Mouse (Mus musculus) stomach, postnatal 0 days (tissue): Measurements from ENCODE around the gene Crcp. TPM values are rescaled to one million over a fixed set of nuclear protein-coding genes. Genes with fewer than 3 reads are reported as not detected.

Source experiments
- ATAC-seq: fragments of 200-750 bp; cut with Nextera tagmentation; 2 replicates; pipeline ENCODE4 v1.8.0; 2017; ENCODE audit not compliant: low FRiP score, low TSS enrichment
- DNase-seq: peaks from one replicate; pipeline ENCODE4 v3.0.0-alpha.2; 2016; ENCODE audit warnings: low spot score
- H3K27ac ChIP-seq: fragments of 300-500 bp; sonication (generic); replicated peaks from 2 replicates; pipeline ENCODE4 v1.5.1; 2014; ENCODE audit warnings: mild to moderate bottlenecking, control low read depth
- H3K27me3 ChIP-seq: fragments of 300-500 bp; sonication (generic); 2 replicates; pipeline ENCODE4 v1.6.1; 2014; ENCODE audit warnings: low read length; ENCODE audit not compliant: control insufficient read depth, insufficient read depth
- H3K36me3 ChIP-seq: fragments of 300-500 bp; sonication (generic); 2 replicates; pipeline ENCODE4 v1.6.1; 2014; ENCODE audit warnings: low read length, mixed read lengths; ENCODE audit not compliant: control insufficient read depth, insufficient read depth
- H3K4me1 ChIP-seq: fragments of 300-500 bp; sonication (generic); replicated peaks from 2 replicates; pipeline ENCODE4 v1.6.1; 2014; ENCODE audit warnings: antibody characterized with exemption; ENCODE audit not compliant: control insufficient read depth, insufficient read depth
- H3K4me2 ChIP-seq: fragments of 300-500 bp; sonication (generic); replicated peaks from 2 replicates; pipeline ENCODE4 v1.6.1; 2014; ENCODE audit warnings: low read depth, mild to moderate bottlenecking, control low read depth, moderate library complexity
- H3K4me3 ChIP-seq: fragments of 300-500 bp; sonication (generic); 2 replicates; pipeline ENCODE4 v1.5.1; 2014; ENCODE audit warnings: low read depth, low read length, control low read depth
- H3K9ac ChIP-seq: fragments of 300-500 bp; sonication (generic); 2 replicates; pipeline ENCODE4 v1.6.1; 2014; ENCODE audit warnings: mild to moderate bottlenecking, low read length, control low read depth, mixed read lengths
- H3K9me3 ChIP-seq: fragments of 300-500 bp; sonication (generic); 2 replicates; pipeline ENCODE4 v1.6.1; 2016; ENCODE audit warnings: low read length; ENCODE audit not compliant: control insufficient read depth
- CTCF ChIP-seq: IDR thresholded peaks from 2 replicates; pipeline ENCODE4 v1.5.1; 2016; ENCODE audit warnings: antibody characterized with exemption, low read depth, mild to moderate bottlenecking, moderate library complexity
- EP300 ChIP-seq: optimal IDR thresholded peaks from 2 replicates; pipeline ENCODE3; 2016; ENCODE audit warnings: antibody characterized with exemption
- WGBS: fragments of 180-500 bp; shearing (Covaris S2); extraction: QIAGEN DNeasy Blood & Tissue Kit; methylation state at CpG from one replicate; pipeline ENCODE4 v1.1.7; 2014; 5-methylcytosine and 5-hydroxymethylcytosine counted together
- polyA plus RNA-seq: library from polyadenylated mRNA; unstranded; fragments of >200 nt; fragmentation: Nextera tagmentation; extraction: Ambion mirVana; gene quantifications from 2 replicates; pipeline ENCODE4 v1.2.1, GENCODE M21; 2015

The Crcp gene
- polyA plus RNA-seq, 1 experiment from 2014 or later: 26.0 TPM

DNA sequence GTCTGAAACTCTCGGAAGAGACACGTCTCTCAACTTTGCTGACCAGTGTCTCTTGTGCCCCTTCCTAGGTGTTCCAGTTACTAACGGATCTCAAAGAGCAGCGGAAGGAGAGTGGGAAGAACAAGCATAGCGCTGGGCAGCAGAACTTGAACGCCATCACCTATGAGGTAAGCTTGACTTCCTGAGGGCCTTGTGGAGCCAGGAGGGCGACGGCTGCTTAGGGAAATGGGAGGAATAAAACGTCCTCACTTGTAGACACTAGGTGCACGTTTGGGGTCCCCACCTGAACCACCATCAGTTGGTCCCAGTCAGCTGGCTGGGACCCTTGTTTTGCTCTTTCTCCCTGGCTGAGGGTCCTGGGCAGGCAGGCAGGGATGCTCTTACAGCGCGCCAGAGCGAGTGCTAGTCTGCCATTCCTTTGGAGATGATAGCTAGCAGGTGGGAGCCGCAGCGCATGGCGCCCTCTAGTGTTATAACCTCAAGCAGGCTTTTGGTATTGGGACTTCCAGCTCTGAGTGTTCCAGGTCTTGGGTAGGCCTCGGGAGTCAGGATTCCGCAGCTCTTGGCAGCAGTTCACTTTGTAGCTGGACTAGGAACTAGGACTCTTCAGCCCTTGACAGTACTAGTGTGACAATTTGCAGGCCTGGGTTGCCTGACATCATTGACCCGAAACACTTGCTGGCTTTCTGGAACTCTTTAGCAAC lies 8.8 kb downstream of the Crcp start:
- Histone ChIP-seq H3K9ac (no peak overlapping the region), H3K27ac (no peak overlapping the region), H3K9me3 (no peaks in the 10 kb centered on the region), H3K27me3 (no peaks in the 10 kb centered on the region), H3K4me3 (no peak overlapping the region), H3K4me1 (no peaks in the 10 kb centered on the region), H3K4me2 (no peak overlapping the region), H3K36me3 (peaks cover 13% of the 10 kb centered on the region; the same call in 1 of the 2 replicates)
- peak; percentile 86 for TF ChIP-seq CTCF
- no peak for TF ChIP-seq EP300
- 59% methylated on average over 19 of the region's 19 CpGs for WGBS
- DNase-seq: peak; percentile 71
- ATAC-seq: peak; percentile 85

DNA sequence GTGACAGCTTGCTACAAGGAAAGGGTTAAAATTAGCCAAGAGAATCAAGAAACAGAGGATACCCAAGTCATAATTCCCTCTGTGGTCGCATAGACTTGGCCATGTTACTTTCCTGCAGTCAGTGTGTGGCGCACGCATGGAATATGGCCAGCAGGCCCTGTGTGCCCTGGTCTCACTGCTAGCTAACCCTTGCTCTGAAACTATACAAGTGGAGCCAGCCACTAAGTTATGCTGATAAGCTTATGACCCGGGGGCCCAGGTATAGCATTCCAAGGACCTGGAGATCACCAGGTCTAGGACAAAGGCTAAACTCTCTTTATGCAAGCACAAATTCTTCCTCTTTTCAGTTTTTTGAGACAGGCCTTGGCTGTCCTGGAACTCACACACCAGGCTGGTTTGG lies 11.7 kb downstream of the Crcp start:
- Histone ChIP-seq H3K9ac (no peak overlapping the region), H3K27me3 (no peaks in the 10 kb centered on the region), H3K36me3 (peaks cover 11% of the 10 kb centered on the region; the same call in 1 of the 2 replicates), H3K9me3 (no peaks in the 10 kb centered on the region), H3K27ac (no peak overlapping the region), H3K4me2 (no peak overlapping the region), H3K4me1 (no peaks in the 10 kb centered on the region), H3K4me3 (no peak overlapping the region)
- DNase-seq: no peak
- TF ChIP-seq CTCF (no peak), EP300 (no peak)
- no peak for ATAC-seq
- 87% methylated on average over 4 of the region's 4 CpGs for WGBS

DNA sequence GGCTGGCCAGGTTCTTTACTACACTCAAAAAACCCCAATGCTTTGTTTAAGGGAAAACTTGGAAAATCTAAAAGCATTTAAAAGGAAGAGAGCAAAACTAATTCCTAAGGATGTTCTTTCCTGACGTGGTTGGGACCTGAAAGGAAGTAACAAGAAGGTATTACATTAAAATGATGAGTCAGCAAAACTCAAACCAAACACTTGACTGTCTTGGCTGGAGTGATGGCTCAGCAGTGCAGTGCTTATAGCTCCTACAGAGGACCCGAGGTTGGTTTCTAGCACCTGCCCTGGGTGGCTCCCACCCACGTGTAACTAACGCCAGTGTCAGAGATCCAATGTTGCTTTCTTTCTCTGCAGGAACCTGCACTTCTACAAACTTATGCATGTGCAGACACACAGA lies 12.2 kb downstream of the Crcp start:
- H3K4me3 ChIP-seq: no peak overlapping the region
- no peak for DNase-seq
- no peaks in the 10 kb centered on the region for H3K9me3 ChIP-seq
- H3K9ac ChIP-seq: no peak overlapping the region
- peaks cover 11% of the 10 kb centered on the region; the same call in 1 of the 2 replicates for H3K36me3 ChIP-seq
- H3K27me3 ChIP-seq: no peaks in the 10 kb centered on the region
- TF ChIP-seq CTCF: no peak
- TF ChIP-seq EP300: no peak
- no peak for ATAC-seq
- 87% methylated on average over 4 of the region's 4 CpGs for WGBS
- H3K4me2 ChIP-seq: no peak overlapping the region
- no peak overlapping the region for H3K27ac ChIP-seq
- H3K4me1 ChIP-seq: no peaks in the 10 kb centered on the region

DNA sequence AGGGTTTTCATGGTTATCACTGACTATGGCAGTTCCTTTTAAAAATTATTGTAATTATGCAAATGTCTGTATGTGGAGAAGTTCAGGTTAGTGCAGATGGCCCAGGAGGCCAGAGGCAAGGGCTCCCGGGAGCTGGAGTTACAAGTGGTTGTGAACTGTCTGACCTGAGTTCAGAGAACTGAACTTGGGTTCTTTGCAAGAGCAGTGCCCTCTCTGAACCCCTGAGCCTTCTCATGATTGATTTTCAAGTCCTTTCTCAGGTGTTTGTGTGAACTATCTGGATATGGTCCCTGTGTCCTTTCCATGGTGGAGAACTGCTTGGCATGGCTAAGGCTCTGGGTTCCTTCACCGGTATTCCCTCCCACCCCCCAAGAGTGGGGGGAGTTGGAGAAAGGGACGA lies 14.7 kb downstream of the Crcp start:
- Histone ChIP-seq H3K9me3 (no peaks in the 10 kb centered on the region), H3K36me3 (peaks cover 11% of the 10 kb centered on the region; the same call in 1 of the 2 replicates), H3K27ac (no peak overlapping the region), H3K9ac (no peak overlapping the region), H3K4me1 (no peaks in the 10 kb centered on the region), H3K4me2 (no peak overlapping the region), H3K4me3 (no peak overlapping the region), H3K27me3 (no peaks in the 10 kb centered on the region)
- 77% methylated on average over 3 of the region's 3 CpGs for WGBS
- TF ChIP-seq EP300 (no peak), CTCF (no peak)
- no peak for DNase-seq
- ATAC-seq: no peak

DNA sequence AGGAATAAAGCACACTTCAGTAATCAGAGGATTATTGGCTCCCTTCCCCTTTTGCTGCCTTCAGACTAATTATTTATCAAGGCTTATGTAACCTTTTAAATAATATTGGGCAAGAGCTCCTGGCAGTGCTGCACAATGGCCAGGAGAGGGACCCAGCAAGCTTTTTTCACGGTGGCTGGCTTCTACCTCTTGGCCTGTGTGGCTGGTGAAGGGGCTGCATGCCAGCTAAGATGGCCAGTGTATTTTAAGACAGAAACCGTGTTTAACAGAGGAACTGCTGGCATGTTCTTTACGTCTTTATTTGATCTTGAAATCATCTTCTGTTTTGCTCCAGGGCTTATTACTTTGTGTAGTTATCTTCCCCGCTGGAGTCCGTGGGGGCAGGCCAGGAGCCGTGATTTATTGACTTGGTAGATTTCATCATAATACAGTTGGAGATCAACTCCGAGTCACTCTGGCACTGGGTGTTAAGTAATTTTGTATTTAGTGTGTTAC lies 15.2 kb downstream of the Crcp start:
- Histone ChIP-seq H3K27me3 (no peaks in the 10 kb centered on the region), H3K36me3 (peaks cover 11% of the 10 kb centered on the region; the same call in 1 of the 2 replicates), H3K4me2 (no peak overlapping the region), H3K9ac (no peak overlapping the region), H3K4me1 (no peaks in the 10 kb centered on the region), H3K4me3 (no peak overlapping the region), H3K27ac (no peak overlapping the region), H3K9me3 (no peaks in the 10 kb centered on the region)
- DNase-seq: peak; percentile 50
- ATAC-seq: peak; percentile 50; the same call in 1 of the 2 replicates
- 42% methylated on average over 7 of the region's 7 CpGs for WGBS
- peak; percentile 89 for TF ChIP-seq CTCF
- no peak for TF ChIP-seq EP300

DNA sequence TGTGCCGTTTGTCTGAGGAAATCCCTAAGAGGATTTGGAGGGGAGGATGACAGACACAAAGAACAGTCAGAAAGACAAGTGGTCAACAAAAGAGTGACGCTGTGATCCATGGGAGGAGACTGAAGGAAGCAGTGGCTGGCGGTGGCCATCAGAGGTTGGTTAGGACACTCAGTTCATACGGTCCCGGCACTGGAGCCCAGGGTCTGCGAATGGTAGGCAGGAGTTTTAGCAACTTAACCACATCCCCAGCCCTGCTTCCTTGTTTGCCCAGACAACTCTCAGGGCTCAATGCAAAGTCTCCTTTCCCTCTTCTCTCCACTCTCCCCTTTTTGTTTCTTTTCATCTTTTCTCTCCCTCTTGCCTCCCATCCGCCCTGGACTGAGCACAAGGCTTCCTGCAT lies 17.0 kb downstream of the Crcp start:
- Histone ChIP-seq H3K9me3 (no peaks in the 10 kb centered on the region), H3K27me3 (no peaks in the 10 kb centered on the region), H3K4me3 (no peak overlapping the region), H3K9ac (no peak overlapping the region), H3K4me1 (no peaks in the 10 kb centered on the region), H3K27ac (no peak overlapping the region), H3K36me3 (peaks cover 6% of the 10 kb centered on the region; the same call in 1 of the 2 replicates), H3K4me2 (no peak overlapping the region)
- ATAC-seq (no peak), DNase-seq (no peak)
- 85% methylated on average over 7 of the region's 7 CpGs for WGBS
- TF ChIP-seq CTCF: no peak
- TF ChIP-seq EP300: no peak
